Comparison of ENCODE assay signal across 23 mouse cellular contexts in the genomic region with DNA sequence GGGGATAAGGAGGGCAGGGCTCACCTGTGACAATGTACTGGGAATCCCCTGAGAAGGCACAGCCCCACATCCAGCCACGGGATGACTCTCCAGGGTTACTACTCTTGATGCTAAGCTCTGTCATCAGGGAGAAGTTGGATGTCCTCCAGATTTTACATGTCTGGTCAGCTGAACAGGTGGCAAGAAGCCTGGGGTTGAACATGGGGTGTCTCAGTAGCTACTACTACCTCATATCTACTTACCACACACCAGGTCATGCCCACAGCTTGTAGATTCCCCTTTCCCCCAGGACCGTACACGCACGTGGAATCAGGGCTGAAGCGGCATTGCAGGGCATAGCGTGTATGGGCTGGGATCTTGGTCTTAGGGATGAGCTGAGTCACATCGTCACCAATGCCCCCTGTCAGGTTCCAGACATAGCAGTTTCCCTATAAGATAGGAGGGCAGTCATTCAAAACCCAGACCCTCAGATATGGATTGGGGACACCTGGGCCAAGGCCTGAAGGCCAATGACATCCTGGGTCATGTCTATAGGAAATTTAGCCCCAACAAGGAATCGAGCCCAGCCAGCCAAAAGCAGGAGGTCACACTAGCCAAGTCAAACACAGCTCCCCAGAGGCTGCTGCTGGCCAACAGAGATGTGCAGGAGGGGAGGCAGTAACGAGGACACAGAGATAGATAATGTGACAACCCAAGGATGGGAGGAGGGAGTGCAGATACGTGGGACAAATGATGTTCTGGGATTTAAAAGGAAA. TPM values are rescaled to one million over a fixed set of nuclear protein-coding genes. Genes with fewer than 3 reads are reported as not detected.
A peak's percentile ranks its signal among the peaks of the same experiment; 100 is the strongest.
DNase-seq lines count a peak whose midpoint lies in the region; ATAC-seq lines count a peak whose summit lies in the region.
"Had no signal": no experiment of that assay in that cellular context is flagged by ENCODE, and none has a peak within 500 bp of the region (broad histone marks: within the 10 kb centered on the region; RNA-seq: fewer than 3 reads in every experiment).

No protein-coding gene starts in this region.

- peak; percentile 58 for DNase-seq in cerebellum, adult 9-10 months
- no peak for DNase-seq in cerebellum, postnatal 25 days
- peak; percentile 64 for DNase-seq in heart, embryonic 10.5 days (ENCODE audit: low spot score)
- no peak for DNase-seq in heart, adult 18-20 months
- no peak for DNase-seq in liver, embryonic 13.5 days
- DNase-seq in liver = no peak
- DNase-seq in midbrain, embryonic 11.5 days (ENCODE audit: low spot score, missing footprints) = peak; percentile 75
- DNase-seq in midbrain, embryonic 14.5 days = no peak
- DNase-seq: adrenal gland, postnatal 14 days; cerebellum, postnatal 10 days; embryo, embryonic 11 days; gastrocnemius, postnatal 25 days; heart, postnatal 36 days; kidney, adult 18-20 months had no signal

- peaks cover 49% of the 10 kb centered on the region for H3K4me1 ChIP-seq in heart, embryonic 10.5 days
- H3K4me1 ChIP-seq in liver, embryonic 13.5 days (replicated peaks) = peaks cover 62% of the 10 kb centered on the region
- peaks cover 22% of the 10 kb centered on the region for H3K4me1 ChIP-seq in midbrain, embryonic 11.5 days (ENCODE audit: control insufficient read depth, insufficient read depth, low read length)
- peaks cover 21% of the 10 kb centered on the region for H3K4me1 ChIP-seq in midbrain, embryonic 14.5 days (ENCODE audit: control insufficient read depth, insufficient read depth, low read length)

- H3K4me3 ChIP-seq in heart, embryonic 10.5 days = no peak overlapping the region
- no peak overlapping the region for H3K4me3 ChIP-seq in liver, embryonic 13.5 days (replicated peaks)
- H3K4me3 ChIP-seq in midbrain, embryonic 11.5 days (ENCODE audit: low read depth, low read length) = no peak overlapping the region
- no peak overlapping the region for H3K4me3 ChIP-seq in midbrain, embryonic 14.5 days (replicated peaks; ENCODE audit: low read depth, low read length)
- H3K4me3 ChIP-seq: embryonic facial prominence, embryonic 12.5 days; forebrain, embryonic 12.5 days; heart, embryonic 12.5 days; hindbrain, embryonic 12.5 days; intestine, embryonic 15.5 days had no signal

- no peaks in the 10 kb centered on the region for H3K27me3 ChIP-seq in heart, embryonic 10.5 days (ENCODE audit: insufficient read depth, poor library complexity, severe bottlenecking)
- H3K27me3 ChIP-seq in liver, embryonic 13.5 days = no peaks in the 10 kb centered on the region
- H3K27me3 ChIP-seq in midbrain, embryonic 11.5 days (ENCODE audit: control insufficient read depth, insufficient read depth, low read length) = no peaks in the 10 kb centered on the region
- H3K27me3 ChIP-seq in midbrain, embryonic 14.5 days (ENCODE audit: control insufficient read depth, insufficient read depth, low read length) = no peaks in the 10 kb centered on the region
- H3K27me3 ChIP-seq: embryonic facial prominence, embryonic 12.5 days; forebrain, embryonic 12.5 days; heart, embryonic 12.5 days; hindbrain, embryonic 12.5 days; intestine, embryonic 15.5 days had no signal

- no peak overlapping the region for H3K27ac ChIP-seq in heart, embryonic 10.5 days
- peak overlapping the region; percentile 11; the same call in 1 of the 2 replicates for H3K27ac ChIP-seq in liver, embryonic 13.5 days
- H3K27ac ChIP-seq in midbrain, embryonic 11.5 days (ENCODE audit: low read depth, low read length) = no peak overlapping the region
- no peak overlapping the region for H3K27ac ChIP-seq in midbrain, embryonic 14.5 days (replicated peaks; ENCODE audit: low read depth, low read length)
- H3K27ac ChIP-seq: embryonic facial prominence, embryonic 12.5 days; forebrain, embryonic 12.5 days; hindbrain, embryonic 12.5 days; intestine, embryonic 15.5 days had no signal

- H3K36me3 ChIP-seq in heart, embryonic 10.5 days = peaks cover 52% of the 10 kb centered on the region
- H3K36me3 ChIP-seq in liver, embryonic 13.5 days = peaks cover 68% of the 10 kb centered on the region
- peaks cover 7% of the 10 kb centered on the region for H3K36me3 ChIP-seq in midbrain, embryonic 11.5 days (ENCODE audit: control insufficient read depth, insufficient read depth, low read length)
- H3K36me3 ChIP-seq in midbrain, embryonic 14.5 days (ENCODE audit: control insufficient read depth, insufficient read depth, low read length) = peaks cover 46% of the 10 kb centered on the region

- no peaks in the 10 kb centered on the region for H3K9me3 ChIP-seq in heart, embryonic 10.5 days
- H3K9me3 ChIP-seq in liver, embryonic 13.5 days (replicated peaks) = no peaks in the 10 kb centered on the region
- H3K9me3 ChIP-seq in midbrain, embryonic 11.5 days (ENCODE audit: control insufficient read depth, low read length) = no peaks in the 10 kb centered on the region
- H3K9me3 ChIP-seq in midbrain, embryonic 14.5 days (ENCODE audit: control insufficient read depth, low read length) = no peaks in the 10 kb centered on the region
- H3K9me3 ChIP-seq: embryonic facial prominence, embryonic 12.5 days; forebrain, embryonic 12.5 days; heart, embryonic 12.5 days; hindbrain, embryonic 12.5 days; intestine, embryonic 15.5 days had no signal

- WGBS in heart, embryonic 10.5 days = 87% methylated on average over 10 of the region's 10 CpGs
- 85% methylated on average over 10 of the region's 10 CpGs for WGBS in liver, embryonic 13.5 days (ENCODE audit: insufficient replicate concordance)
- WGBS in midbrain, embryonic 11.5 days = 95% methylated on average over 10 of the region's 10 CpGs
- WGBS in midbrain, embryonic 14.5 days = 92% methylated on average over 10 of the region's 10 CpGs

- H3K9ac ChIP-seq in liver, embryonic 13.5 days = no peak overlapping the region
- H3K9ac ChIP-seq in midbrain, embryonic 11.5 days (ENCODE audit: low read length) = no peak overlapping the region
- no peak overlapping the region for H3K9ac ChIP-seq in midbrain, embryonic 14.5 days (replicated peaks; ENCODE audit: low read length)
- H3K9ac ChIP-seq: embryonic facial prominence, embryonic 12.5 days; forebrain, embryonic 12.5 days; heart, embryonic 12.5 days; hindbrain, embryonic 12.5 days; intestine, embryonic 15.5 days had no signal

- H3K4me2 ChIP-seq in liver, embryonic 13.5 days = no peak overlapping the region
- no peak overlapping the region for H3K4me2 ChIP-seq in midbrain, embryonic 11.5 days
- H3K4me2 ChIP-seq in midbrain, embryonic 14.5 days (ENCODE audit: low read length) = no peak overlapping the region
- H3K4me2 ChIP-seq: embryonic facial prominence, embryonic 12.5 days; forebrain, embryonic 12.5 days; heart, embryonic 12.5 days; hindbrain, embryonic 12.5 days; intestine, embryonic 15.5 days had no signal

- no peak for ATAC-seq in liver, embryonic 13.5 days (ENCODE audit: low read depth)
- no peak for ATAC-seq in midbrain, embryonic 11.5 days (ENCODE audit: low FRiP score)
- ATAC-seq in midbrain, embryonic 14.5 days (ENCODE audit: low FRiP score, low TSS enrichment) = no peak
- ATAC-seq: forebrain, embryonic 16.5 days; intestine, embryonic 15.5 days had no signal

RNA-seq across cellular contexts. Expression of a gene that starts 2.5 kb away (rescaled TPM):
- polyA plus RNA-seq in heart, embryonic 10.5 days (2016; fragmentation: Nextera tagmentation; extraction: Ambion mirVana) = 0.48 and 0.69 TPM in 2 replicates
- total RNA-seq in heart, adult 18-20 months (2021) = not detected
- 0.13 TPM in 1 of 2 replicates, not detected in the other for polyA plus RNA-seq in liver, embryonic 13.5 days (2015; fragmentation: Nextera tagmentation; extraction: Ambion mirVana)
- polyA plus RNA-seq in midbrain, embryonic 11.5 days (2014; fragmentation: Nextera tagmentation; extraction: Ambion mirVana) = 0.32 TPM in 1 of 2 replicates, not detected in the other
- polyA plus RNA-seq in midbrain, embryonic 14.5 days (2014; fragmentation: Nextera tagmentation; extraction: Ambion mirVana) = 0.45 TPM in 1 of 2 replicates, not detected in the other
- total RNA-seq: adrenal gland, postnatal 14 days; common myeloid progenitor, adult 5-6 weeks; gastrocnemius, postnatal 25 days; granulocyte monocyte progenitor cell, adult 5-6 weeks; heart, postnatal 36 days had no signal
- polyA plus RNA-seq: embryonic facial prominence, embryonic 12.5 days; forebrain, embryonic 12.5 days; heart, embryonic 12.5 days; heart, postnatal 0 days had no signal

RNA-seq across cellular contexts. Expression of a gene that starts 2.7 kb away (rescaled TPM):
- polyA plus RNA-seq in heart, embryonic 10.5 days (2016; fragmentation: Nextera tagmentation; extraction: Ambion mirVana) = 22.3 and 22.7 TPM in 2 replicates
- 10 to 100 TPM in 1 of 2 experiments, 1 to 10 TPM in 1; 8.1 to 10.3 TPM for total RNA-seq in heart, adult 18-20 months (2021)
- 11.7 and 13.8 TPM in 2 replicates for polyA plus RNA-seq in liver, embryonic 13.5 days (2015; fragmentation: Nextera tagmentation; extraction: Ambion mirVana)
- polyA plus RNA-seq in midbrain, embryonic 11.5 days (2014; fragmentation: Nextera tagmentation; extraction: Ambion mirVana) = 28.9 and 30.3 TPM in 2 replicates
- 36.2 and 43.0 TPM in 2 replicates for polyA plus RNA-seq in midbrain, embryonic 14.5 days (2014; fragmentation: Nextera tagmentation; extraction: Ambion mirVana)

RNA-seq across cellular contexts. Expression of a gene that starts 6.0 kb away (rescaled TPM):
- 86.3 and 91.2 TPM in 2 replicates for polyA plus RNA-seq in heart, embryonic 10.5 days (2016; fragmentation: Nextera tagmentation; extraction: Ambion mirVana)
- 10 to 100 TPM; 40.1 to 43.5 TPM for total RNA-seq in heart, adult 18-20 months (2021)
- polyA plus RNA-seq in liver, embryonic 13.5 days (2015; fragmentation: Nextera tagmentation; extraction: Ambion mirVana) = 84.0 and 86.7 TPM in 2 replicates
- 60.6 and 67.6 TPM in 2 replicates for polyA plus RNA-seq in midbrain, embryonic 11.5 days (2014; fragmentation: Nextera tagmentation; extraction: Ambion mirVana)
- polyA plus RNA-seq in midbrain, embryonic 14.5 days (2014; fragmentation: Nextera tagmentation; extraction: Ambion mirVana) = 60.5 and 62.7 TPM in 2 replicates

RNA-seq across cellular contexts. Expression of a gene that starts 6.1 kb away (rescaled TPM):
- 27.1 and 30.3 TPM in 2 replicates for polyA plus RNA-seq in heart, embryonic 10.5 days (2016; fragmentation: Nextera tagmentation; extraction: Ambion mirVana)
- 10 to 100 TPM in 1 of 2 experiments, 1 to 10 TPM in 1; 9.8 to 10.1 TPM for total RNA-seq in heart, adult 18-20 months (2021)
- polyA plus RNA-seq in liver, embryonic 13.5 days (2015; fragmentation: Nextera tagmentation; extraction: Ambion mirVana) = 11.7 and 13.0 TPM in 2 replicates
- polyA plus RNA-seq in midbrain, embryonic 11.5 days (2014; fragmentation: Nextera tagmentation; extraction: Ambion mirVana) = 10.2 and 14.7 TPM in 2 replicates
- 22.7 and 22.8 TPM in 2 replicates for polyA plus RNA-seq in midbrain, embryonic 14.5 days (2014; fragmentation: Nextera tagmentation; extraction: Ambion mirVana)

RNA-seq across cellular contexts. Expression of a gene that starts 12.2 kb away (rescaled TPM):
- polyA plus RNA-seq in heart, embryonic 10.5 days (2016; fragmentation: Nextera tagmentation; extraction: Ambion mirVana) = 0.71 and 1.4 TPM in 2 replicates
- total RNA-seq in heart, adult 18-20 months (2021) = under 1 TPM; 0.15 to 0.20 TPM
- polyA plus RNA-seq in liver, embryonic 13.5 days (2015; fragmentation: Nextera tagmentation; extraction: Ambion mirVana) = 0.15 and 0.20 TPM in 2 replicates
- polyA plus RNA-seq in midbrain, embryonic 11.5 days (2014; fragmentation: Nextera tagmentation; extraction: Ambion mirVana) = 5.5 and 6.2 TPM in 2 replicates
- 34.8 and 37.5 TPM in 2 replicates for polyA plus RNA-seq in midbrain, embryonic 14.5 days (2014; fragmentation: Nextera tagmentation; extraction: Ambion mirVana)
- total RNA-seq: common myeloid progenitor, adult 5-6 weeks; granulocyte monocyte progenitor cell, adult 5-6 weeks had no signal

Comparison
In these comparisons a context has a peak if more than half of its experiments do, and no peak if none do; other contexts are left out.
1. DNase-seq: peak in cerebellum, adult 9-10 months (single experiment), heart, embryonic 10.5 days (single experiment) and midbrain, embryonic 11.5 days (single experiment); none in cerebellum, postnatal 25 days (0 of 2), heart, adult 18-20 months (0 of 2), liver, embryonic 13.5 days (single experiment), liver (single experiment) and midbrain, embryonic 14.5 days (single experiment).